8 mouse cellular contexts compared by ENCODE assay signal in the genomic region with DNA sequence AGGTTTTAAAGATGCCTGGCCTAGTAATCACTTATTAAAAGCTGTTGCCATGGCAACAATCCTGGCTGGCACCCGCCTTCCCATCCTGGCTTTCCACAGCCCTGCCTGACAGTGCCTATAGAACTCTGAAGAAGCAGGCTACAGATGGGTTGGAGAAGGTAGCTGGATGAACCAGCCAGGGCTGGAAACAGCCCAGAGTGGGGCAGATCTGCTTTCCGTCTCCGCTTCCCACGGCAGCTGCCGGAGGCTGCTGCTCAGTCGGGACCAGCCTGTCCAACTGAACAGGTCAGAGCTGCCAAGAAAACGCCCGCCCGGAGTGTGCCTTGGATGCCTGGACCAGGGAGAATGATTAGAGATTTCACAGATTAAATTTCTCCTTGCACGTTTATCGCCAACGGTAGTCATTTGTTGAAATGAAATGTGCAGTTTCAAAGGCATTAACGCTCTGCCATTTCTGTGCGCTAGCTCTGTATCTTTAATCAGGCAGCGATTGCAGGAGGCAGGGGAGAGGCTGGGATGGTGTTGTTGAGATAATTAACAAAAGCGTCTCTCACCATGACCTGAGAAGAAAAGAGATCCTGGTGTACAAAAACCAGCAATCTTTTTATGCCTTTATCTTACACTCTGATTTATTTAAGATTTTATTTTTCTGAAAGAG. TPM values are rescaled to one million over a fixed set of nuclear protein-coding genes. Genes with fewer than 3 reads are reported as not detected.
DNase-seq lines count a peak whose midpoint lies in the region.

No protein-coding gene starts in this region.

- DNase-seq in gastrocnemius, adult 18-20 months (ENCODE audit: low spot score), result peak; percentile 28
- DNase-seq in gastrocnemius, adult 8-10 months (ENCODE audit: low spot score in 2 of 2), result no peak
- DNase-seq in frontal cortex, postnatal 36 days (ENCODE audit: low spot score in 2 of 2), result peak; percentile 75 to 81
- DNase-seq in left cerebral cortex, postnatal 10 days (ENCODE audit: extremely low spot score in 1 of 2, low spot score in 2 of 2), result peak; percentile 74 to 75
- DNase-seq in skeletal muscle tissue, adult 2 months (ENCODE audit: low read depth, low spot score), result peak; percentile 45
- DNase-seq in liver, result no peak
- DNase-seq in kidney, postnatal 14 days, result no peak
- DNase-seq in thymus, postnatal 4 days, result no peak

- intact Hi-C loops in left cerebral cortex, postnatal 10 days (cut with DNase I), result no loop called here

RNA-seq across cellular contexts. Expression of a gene that starts 56.0 kb away (rescaled TPM):
- 10 to 100 TPM; 29.0 to 40.6 TPM for total RNA-seq in gastrocnemius, adult 18-20 months (2021)
- 10 to 100 TPM; 26.0 to 42.3 (median 30.7) TPM for total RNA-seq in gastrocnemius, adult 8-10 months (2022)
- total RNA-seq in left cerebral cortex, postnatal 10 days (2021), result 100 to 1,000 TPM; 166 to 177 TPM

Comparison
In these comparisons a context has a peak if more than half of its experiments do, and no peak if none do; other contexts are left out.
1. DNase-seq: peak in gastrocnemius, adult 18-20 months (single experiment), frontal cortex, postnatal 36 days (2 of 2), left cerebral cortex, postnatal 10 days (2 of 2) and skeletal muscle tissue, adult 2 months (single experiment); none in gastrocnemius, adult 8-10 months (0 of 2), liver (single experiment), kidney, postnatal 14 days (single experiment) and thymus, postnatal 4 days (single experiment).